In genomic region chr2:144593951-144594651, GRCm38 (mm10) we compare ENCODE assay signal across 8 mouse cellular contexts. TPM values are rescaled to one million over a fixed set of nuclear protein-coding genes. Genes with fewer than 3 reads are reported as not detected.
A peak's percentile ranks its signal among the peaks of the same experiment; 100 is the strongest.
DNase-seq lines count a peak whose midpoint lies in the region; ATAC-seq and TF ChIP-seq lines count a peak whose summit lies in the region.

TSS of gene Smim26 (plus strand) at chr2:144594054.

- H3K4me1 ChIP-seq in hindbrain, embryonic 12.5 days: no peaks in the 10 kb centered on the region

- POLR2A ChIA-PET in Patski (lab: Charles Lee): no interaction called here

- no peaks in the 10 kb centered on the region for H3K9me3 ChIP-seq in hindbrain, embryonic 12.5 days (replicated peaks)

- H3K9ac ChIP-seq in hindbrain, embryonic 12.5 days: peak within 1 kb of the TSS; percentile 67

- H3K27me3 ChIP-seq in Patski: no peaks in the 10 kb centered on the region
- H3K27me3 ChIP-seq in hindbrain, embryonic 12.5 days: no peaks in the 10 kb centered on the region

- peak within 1 kb of the TSS; percentile 64 for H3K4me2 ChIP-seq in hindbrain, embryonic 12.5 days (replicated peaks)

- 2% methylated on average over 31 of the region's 31 CpGs for WGBS in hindbrain, embryonic 12.5 days

- peak; percentile 98 for ATAC-seq in Patski
- ATAC-seq in hindbrain, embryonic 12.5 days (ENCODE audit: low FRiP score): peak; percentile 97

- in situ Hi-C loops in Patski (cut with MboI; ENCODE audit: low pct_unique_long_range_greater_than_20kb): loop anchor here (25.0 kb wide), 1 partner anchor 1318 kb away; the partner anchor contains the start of gene Naa20

- no peak for TF ChIP-seq CTCF in Patski (IDR thresholded peaks at IDR 0.05)

- CTCF ChIA-PET in Patski (lab: Charles Lee): no interaction called here

- H3K36me3 ChIP-seq in hindbrain, embryonic 12.5 days: peaks cover 10% of the 10 kb centered on the region; the same call in 1 of the 2 replicates

- DNase-seq in Patski (ENCODE audit: low read depth, low spot score): no peak
- peak; percentile 82 to 86 for DNase-seq in cerebellum, postnatal 10 days
- DNase-seq in frontal cortex, postnatal 10 days (ENCODE audit: low spot score in 2 of 2): peak; percentile 61 to 77
- peak; percentile 65 to 66 for DNase-seq in layer of hippocampus, postnatal 25 days (ENCODE audit: extremely low spot score in 1 of 2, low spot score in 1 of 2)
- DNase-seq in lung, postnatal 25 days (ENCODE audit: low spot score): peak; percentile 83
- peak; percentile 87 for DNase-seq in retina, embryonic 14.5 days (ENCODE audit: low spot score)
- DNase-seq in thymus, postnatal 4 days: peak; percentile 82

- peak within 1 kb of the TSS; percentile 48; the same call in 1 of the 2 replicates for H3K27ac ChIP-seq in hindbrain, embryonic 12.5 days

- H3K4me3 ChIP-seq in hindbrain, embryonic 12.5 days: peak within 1 kb of the TSS; percentile 63

RNA-seq across cellular contexts. Expression of gene Smim26, which starts in this region (rescaled TPM):
- polyA plus RNA-seq in Patski (2021): 45.9 TPM
- 45.1 and 46.2 TPM in 2 replicates for polyA plus RNA-seq in hindbrain, embryonic 12.5 days (2016; fragmentation: Nextera tagmentation; extraction: Ambion mirVana)
- total RNA-seq in layer of hippocampus, postnatal 25 days (2021): 10 to 100 TPM; 57.0 to 69.0 TPM
